8 mouse cellular contexts compared by ENCODE assay signal in the genomic region with DNA sequence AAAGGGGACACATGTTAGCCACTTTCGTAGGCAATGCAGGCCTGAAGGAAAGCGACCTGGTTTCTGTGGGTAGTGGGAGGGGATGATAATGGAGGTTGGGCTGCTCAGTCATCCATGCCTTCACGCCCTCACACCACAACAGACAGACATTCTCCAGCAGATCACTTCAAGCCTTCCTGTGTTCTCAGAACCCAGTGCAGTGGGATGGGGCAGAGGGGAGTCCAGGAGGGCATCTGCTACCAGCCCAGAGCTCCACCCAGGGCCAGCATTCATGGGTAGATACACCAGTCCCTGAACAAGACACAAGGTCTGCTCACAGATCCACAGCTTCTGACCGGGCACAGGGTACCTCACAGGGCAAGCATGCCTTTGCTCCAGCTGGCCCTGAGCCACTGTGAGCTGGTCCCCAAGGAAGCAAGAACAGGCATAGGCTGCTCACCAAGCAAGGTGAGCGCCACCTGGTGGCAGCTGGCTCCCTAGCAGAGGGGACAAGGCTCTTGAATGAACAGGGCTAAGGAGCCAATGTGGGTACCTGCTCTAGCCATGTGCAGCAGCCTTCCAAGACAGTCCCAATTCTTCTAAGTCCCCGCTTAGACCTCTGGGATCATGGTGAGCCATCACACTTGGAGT.
DNase-seq lines count a peak whose midpoint lies in the region; ATAC-seq and TF ChIP-seq lines count a peak whose summit lies in the region.

No protein-coding gene starts in this region.

- peaks cover 31% of the 10 kb centered on the region for H3K36me3 ChIP-seq in ES-E14 (ENCODE audit: control insufficient read depth, insufficient read depth, low read length, poor library complexity, severe bottlenecking)
- H3K36me3 ChIP-seq in forebrain, embryonic 13.5 days (ENCODE audit: poor library complexity, severe bottlenecking): no peaks in the 10 kb centered on the region
- H3K36me3 ChIP-seq in lung, embryonic 16.5 days (ENCODE audit: control insufficient read depth, insufficient read depth, low read length): no peaks in the 10 kb centered on the region

- peak; percentile 77 for DNase-seq in ES-E14 (ENCODE audit: low read depth, low spot score)
- DNase-seq in c-Kit-positive CD71-positive TER-119-positive erythroid progenitor cells, embryonic 14.5 days (ENCODE audit: low spot score): peak; percentile 64
- peak; percentile 9 for DNase-seq in heart, postnatal 25 days (ENCODE audit: low spot score)
- DNase-seq in layer of hippocampus, adult 8-10 months (ENCODE audit: low spot score in 2 of 2): peak; percentile 44 to 78
- peak; percentile 96 for DNase-seq in retina, embryonic 14.5 days (ENCODE audit: low spot score)
- peak; percentile 73 for DNase-seq in thymus, postnatal 36 days

- peaks cover 0 to under 1% of the 10 kb centered on the region in 2 experiments; a peak in 1 of 4 replicates for H3K4me1 ChIP-seq in ES-E14 (ENCODE audit: control insufficient read depth in 2 of 2, insufficient read depth in 2 of 2, low read length in 2 of 2, poor library complexity in 1 of 2)
- H3K4me1 ChIP-seq in forebrain, embryonic 13.5 days: peaks cover 9% of the 10 kb centered on the region; the same call in 1 of the 2 replicates
- H3K4me1 ChIP-seq in lung, embryonic 16.5 days (replicated peaks; ENCODE audit: control insufficient read depth, insufficient read depth, low read length): no peaks in the 10 kb centered on the region

- H3K27ac ChIP-seq in ES-E14 (ENCODE audit: insufficient read depth, low read depth, low read length, poor library complexity, severe bottlenecking): no peak overlapping the region
- H3K27ac ChIP-seq in forebrain, embryonic 13.5 days: no peak overlapping the region
- H3K27ac ChIP-seq in lung, embryonic 16.5 days (ENCODE audit: low read length): no peak overlapping the region

- no peak overlapping the region for H3K4me3 ChIP-seq in ES-E14 (ENCODE audit: insufficient read depth in 1 of 2, low read depth in 1 of 2, low read length in 2 of 2, poor library complexity in 1 of 2, severe bottlenecking in 1 of 2)
- H3K4me3 ChIP-seq in forebrain, embryonic 13.5 days: no peak overlapping the region
- no peak overlapping the region for H3K4me3 ChIP-seq in lung, embryonic 16.5 days (ENCODE audit: low read length)

- no peaks in the 10 kb centered on the region for H3K9me3 ChIP-seq in ES-E14 (ENCODE audit: control insufficient read depth, insufficient read depth, low read depth, low read length)
- no peaks in the 10 kb centered on the region for H3K9me3 ChIP-seq in forebrain, embryonic 13.5 days (replicated peaks)
- H3K9me3 ChIP-seq in lung, embryonic 16.5 days (ENCODE audit: control insufficient read depth, low read length): no peaks in the 10 kb centered on the region

- ATAC-seq in forebrain, embryonic 13.5 days: peak; percentile 88
- peak; percentile 31; the same call in 1 of the 2 replicates for ATAC-seq in lung, embryonic 16.5 days (ENCODE audit: low read depth)

- H3K27me3 ChIP-seq in forebrain, embryonic 13.5 days: peaks cover 47% of the 10 kb centered on the region
- H3K27me3 ChIP-seq in lung, embryonic 16.5 days (ENCODE audit: control insufficient read depth, insufficient read depth, low read depth, low read length): no peaks in the 10 kb centered on the region

- H3K9ac ChIP-seq in ES-E14 (ENCODE audit: insufficient read depth, low read depth, low read length, poor library complexity, severe bottlenecking): no peak overlapping the region
- H3K9ac ChIP-seq in forebrain, embryonic 13.5 days: no peak overlapping the region
- H3K9ac ChIP-seq in lung, embryonic 16.5 days (ENCODE audit: low read length): no peak overlapping the region

- intact Hi-C loops in heart, postnatal 25 days (cut with DNase I): loop anchor here (1.0 to 5.0 kb wide), 2 partner anchors 59 to 102 kb away; no protein-coding TSS in a partner anchor

- in situ Hi-C loops in ES-E14 (cut with MboI; ENCODE audit: low sequenced_read_pairs in 2 of 2, unreplicated experiment in 2 of 2): no loop called here

- H3K4me2 ChIP-seq in forebrain, embryonic 13.5 days: no peak overlapping the region
- H3K4me2 ChIP-seq in lung, embryonic 16.5 days (ENCODE audit: low read depth, low read length): no peak overlapping the region

- 22% methylated on average over 6 of the region's 6 CpGs for WGBS in forebrain, embryonic 13.5 days
- WGBS in lung, embryonic 16.5 days: 25% methylated on average over 6 of the region's 6 CpGs

TF ChIP-seq in ES-E14, 5 proteins besides CTCF, POLR2A, EP300 and RAD21:
- no peak for TF ChIP-seq MAFK (IDR thresholded peaks at IDR 0.05; ENCODE audit: insufficient read depth, low read depth, low read length)
- TF ChIP-seq ZC3H11A (IDR thresholded peaks at IDR 0.05; ENCODE audit: borderline replicate concordance, low read depth, low read length): peak; percentile 35; the same call in 1 of the 2 replicates

Comparison
In these comparisons a context has a peak if more than half of its experiments do, and no peak if none do; other contexts are left out.
1. DNase-seq: peak in every context shown above with its lines; median percentile 96 in retina, embryonic 14.5 days; 77 in ES-E14; 73 in thymus, postnatal 36 days; 64 in c-Kit-positive CD71-positive TER-119-positive erythroid progenitor cells, embryonic 14.5 days; 61 in layer of hippocampus, adult 8-10 months; 9 in heart, postnatal 25 days.